Mouse (Mus musculus) MEL (cell line): ENCODE measurements around the gene Psmc3ip.

Experiments
- BHLHE40 ChIP-seq: IDR thresholded peaks from 2 replicates; pipeline ENCODE4 v1.6.1; 2012; ENCODE audit warnings: low read depth, mild to moderate bottlenecking, inconsistent platforms, low read length, improper control_type of control experiment, borderline replicate concordance
- CTCF ChIP-seq, 3 experiments: IDR thresholded peaks in 2 of 3; conservative IDR thresholded peaks in 1 of 3; 2 replicates each; pipeline ENCODE4 v1.5.1; 2011 to 2012; ENCODE audit warnings: low read length in 3 of 3, low read depth in 2 of 3, mild to moderate bottlenecking in 2 of 3, improper control_type of control experiment in 1 of 3, inconsistent platforms in 1 of 3, mixed read lengths in 1 of 3, moderate library complexity in 1 of 3; ENCODE audit not compliant: control insufficient read depth in 1 of 3, insufficient read depth in 1 of 3, poor library complexity in 1 of 3, severe bottlenecking in 1 of 3
- E2F4 ChIP-seq: IDR thresholded peaks from 2 replicates; pipeline ENCODE4 v1.6.1; 2011; ENCODE audit warnings: low read depth, low read length, improper control_type of control experiment, borderline replicate concordance
- HCFC1 ChIP-seq: IDR thresholded peaks from 2 replicates; pipeline ENCODE4 v1.6.1; 2012; ENCODE audit warnings: low read depth, mild to moderate bottlenecking, inconsistent platforms, low read length, improper control_type of control experiment, moderate library complexity
- MAZ ChIP-seq: IDR thresholded peaks from 2 replicates; pipeline ENCODE4 v1.6.1; 2012; ENCODE audit warnings: low read depth, mild to moderate bottlenecking, inconsistent platforms, low read length, improper control_type of control experiment
- POLR2A ChIP-seq, 2 experiments: IDR thresholded peaks; 2 replicates each; pipeline ENCODE4 v1.6.1; 2011 to 2012; ENCODE audit warnings: low read length in 2 of 2, mild to moderate bottlenecking in 2 of 2, control low read depth in 1 of 2, improper control_type of control experiment in 1 of 2, low read depth in 1 of 2, moderate library complexity in 1 of 2; ENCODE audit not compliant: control insufficient read depth in 1 of 2, insufficient read depth in 1 of 2, poor library complexity in 1 of 2
- SIN3A ChIP-seq: IDR thresholded peaks from 2 replicates; pipeline ENCODE4 v1.6.1; 2012; ENCODE audit warnings: low read length, improper control_type of control experiment, inconsistent platforms
- TAL1 ChIP-seq: IDR thresholded peaks from 2 replicates; pipeline ENCODE4 v1.6.1; 2012; ENCODE audit warnings: mild to moderate bottlenecking, inconsistent platforms, low read length, moderate library complexity, mixed read lengths
- UBTF ChIP-seq: IDR thresholded peaks from 2 replicates; pipeline ENCODE4 v1.6.1; 2012; ENCODE audit warnings: low read depth, mild to moderate bottlenecking, inconsistent platforms, low read length, improper control_type of control experiment, moderate library complexity, borderline replicate concordance; ENCODE audit not compliant: insufficient read depth
- USF1 ChIP-seq: IDR thresholded peaks from 2 replicates; pipeline ENCODE4 v1.6.1; 2014; ENCODE audit warnings: low read depth, mild to moderate bottlenecking, inconsistent platforms, low read length, improper control_type of control experiment, moderate library complexity
- ZNF384 ChIP-seq: IDR thresholded peaks from 2 replicates; pipeline ENCODE4 v1.6.1; 2012; ENCODE audit warnings: low read depth, mild to moderate bottlenecking, inconsistent platforms, low read length, improper control_type of control experiment

DNA sequence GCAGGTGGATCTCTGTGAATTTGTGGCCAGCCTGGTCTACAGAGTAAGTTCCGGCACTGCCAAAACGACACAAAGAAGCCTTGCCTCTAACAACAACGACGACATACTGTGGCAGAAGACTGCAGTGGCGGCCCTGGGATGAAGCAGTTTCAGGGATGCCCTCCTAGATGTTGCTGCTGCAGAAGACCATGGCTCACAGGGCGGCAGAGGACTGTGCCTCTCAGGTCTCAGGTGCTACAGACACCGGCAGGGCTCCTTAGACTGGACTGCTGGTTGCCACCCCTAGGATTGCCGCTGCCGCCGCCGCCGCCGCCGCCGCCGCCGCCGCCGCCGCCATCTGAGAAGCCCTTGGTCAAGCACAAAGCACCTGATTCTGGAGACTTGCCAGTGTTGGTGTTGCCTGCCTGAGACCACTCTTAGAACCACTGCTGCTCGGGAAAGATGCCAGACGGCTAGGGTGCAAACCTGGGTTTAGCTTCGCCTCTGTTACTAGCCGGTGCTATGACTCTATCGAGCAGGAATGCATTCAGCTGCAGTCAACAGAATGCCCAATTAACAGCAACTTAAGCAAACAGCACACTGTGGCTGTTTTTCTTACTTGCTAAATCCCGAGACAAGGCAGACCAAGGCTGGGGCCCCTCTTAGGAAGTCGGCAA is 45.1 kb upstream of the Psmc3ip start:
- no peak for TF ChIP-seq E2F4
- no peak for TF ChIP-seq UBTF
- TF ChIP-seq MAZ: no peak
- no peak for TF ChIP-seq USF1
- no peak for TF ChIP-seq SIN3A
- TF ChIP-seq ZNF384: no peak
- no peak for TF ChIP-seq CTCF (IDR thresholded peaks at IDR 0.05 in 2 of 3, conservative IDR thresholded peaks at IDR 0.05 in 1 of 3; ENCODE audit: control insufficient read depth in 1 of 3, insufficient read depth in 1 of 3, low read depth in 2 of 3, low read length in 3 of 3, poor library complexity in 1 of 3, severe bottlenecking in 1 of 3)
- TF ChIP-seq POLR2A (IDR thresholded peaks at IDR 0.05; ENCODE audit: control insufficient read depth in 1 of 2, insufficient read depth in 1 of 2, low read depth in 1 of 2, low read length in 2 of 2, poor library complexity in 1 of 2): no peak
- TF ChIP-seq TAL1: no peak
- no peak for TF ChIP-seq BHLHE40
- no peak for TF ChIP-seq HCFC1
